Mouse (Mus musculus): ENCODE results near the gene Prkag2.

DNA sequence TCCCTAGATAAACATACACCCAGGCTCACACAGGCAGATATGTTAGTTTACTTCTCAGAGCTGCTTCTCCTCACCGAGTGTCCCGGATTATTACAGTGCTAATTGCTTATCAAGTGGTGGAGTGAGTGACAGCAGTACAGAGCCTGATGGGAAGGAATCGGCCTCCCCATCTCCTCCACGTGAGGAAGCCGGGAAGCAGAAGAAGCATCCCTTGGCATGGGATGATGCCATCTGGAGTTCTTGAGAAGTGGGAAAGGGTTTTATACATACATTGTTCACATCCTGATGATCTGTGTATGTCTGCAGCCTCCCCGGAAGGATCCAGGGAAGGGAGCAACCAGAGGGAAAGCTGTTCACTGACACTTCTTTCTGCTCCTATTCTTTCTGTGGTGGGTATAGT, 150.4 kb downstream of the Prkag2 start:
- TF ChIP-seq GATA1 (IDR thresholded peaks at IDR 0.05; ENCODE audit: borderline replicate concordance, low read length) (no peak), FLI1 (IDR thresholded peaks at IDR 0.05; ENCODE audit: low read length) (no peak)
